Mouse (Mus musculus) lung, postnatal 4 days (tissue): ENCODE data around the gene Gm20696.

Source experiments
- DNase-seq, 2 experiments: peaks; one replicate each; pipeline ENCODE4 v3.0.0; 2021

Gene Gm20696

GRCm38 (mm10) chr6:99621167-99621566 lies 45.4 kb downstream of the Gm20696 start:
- DNase-seq = no peak

GRCm38 (mm10) chr6:99620471-99620870 lies 46.1 kb downstream of the Gm20696 start:
- no peak for DNase-seq

GRCm38 (mm10) chr6:99619964-99620363 lies 46.6 kb downstream of the Gm20696 start:
- no peak for DNase-seq

GRCm38 (mm10) chr6:99619466-99619865 lies 47.1 kb downstream of the Gm20696 start:
- no peak for DNase-seq

GRCm38 (mm10) chr6:99617867-99618266 lies 48.7 kb downstream of the Gm20696 start:
- DNase-seq = no peak

GRCm38 (mm10) chr6:99617415-99617814 lies 49.2 kb downstream of the Gm20696 start:
- DNase-seq = no peak

- peak; percentile 28 to 67 for DNase-seq
Measured at GRCm38 (mm10) chr6:99615272-99615751, 51.3 kb downstream of the Gm20696 start.

GRCm38 (mm10) chr6:99614566-99615271 lies 51.9 kb downstream of the Gm20696 start:
- no peak for DNase-seq

GRCm38 (mm10) chr6:99611866-99612265 lies 54.7 kb downstream of the Gm20696 start:
- DNase-seq = no peak

- peak; percentile 52 to 54 for DNase-seq
Measured at GRCm38 (mm10) chr6:99610454-99611427, 55.9 kb downstream of the Gm20696 start.

GRCm38 (mm10) chr6:99606079-99606478 lies 60.5 kb downstream of the Gm20696 start:
- DNase-seq = no peak

- DNase-seq = peak; percentile 37 to 63
Measured at GRCm38 (mm10) chr6:99604758-99605157, 61.8 kb downstream of the Gm20696 start.

- DNase-seq = no peak
Measured at GRCm38 (mm10) chr6:99602434-99602833, 64.2 kb downstream of the Gm20696 start.

GRCm38 (mm10) chr6:99600886-99601285 lies 65.7 kb downstream of the Gm20696 start:
- DNase-seq = no peak

GRCm38 (mm10) chr6:99600168-99600793 lies 66.3 kb downstream of the Gm20696 start:
- DNase-seq = peak; percentile 45 to 61

- DNase-seq = no peak
Measured at GRCm38 (mm10) chr6:99599651-99600050, 66.9 kb downstream of the Gm20696 start.

GRCm38 (mm10) chr6:99599229-99599628 lies 67.4 kb downstream of the Gm20696 start:
- DNase-seq = peak in 1 of 2 experiments; percentile 34

- DNase-seq = no peak
Measured at GRCm38 (mm10) chr6:99577040-99577439, 89.6 kb downstream of the Gm20696 start.

GRCm38 (mm10) chr6:99575633-99576032 lies 91.0 kb downstream of the Gm20696 start:
- DNase-seq = peak in 1 of 2 experiments; percentile 29

GRCm38 (mm10) chr6:99573343-99573742 lies 93.3 kb downstream of the Gm20696 start:
- DNase-seq = no peak

- DNase-seq = no peak
Measured at GRCm38 (mm10) chr6:99572071-99572470, 94.5 kb downstream of the Gm20696 start.

GRCm38 (mm10) chr6:99566921-99567320 lies 99.7 kb downstream of the Gm20696 start:
- no peak for DNase-seq

GRCm38 (mm10) chr6:99564766-99565165 lies 101.8 kb downstream of the Gm20696 start:
- no peak for DNase-seq
